Mouse (Mus musculus) intestine, embryonic 16.5 days (tissue): ENCODE measurements around the gene Prr12. TPM values are rescaled to one million over a fixed set of nuclear protein-coding genes. Genes with fewer than 3 reads are reported as not detected.
A peak's percentile ranks its signal among the peaks of the same experiment; 100 is the strongest.

Experiments used
- ATAC-seq: fragments of 200-750 bp; cut with Nextera tagmentation; 2 replicates; pipeline ENCODE4 v1.8.0; 2017; ENCODE audit warnings: moderate TSS enrichment, moderate library complexity
- H3K27ac ChIP-seq: fragments of 300-500 bp; sonication (generic); 2 replicates; pipeline ENCODE4 v1.5.1; 2014; ENCODE audit warnings: mild to moderate bottlenecking, low read length
- H3K27me3 ChIP-seq: fragments of 300-500 bp; sonication (generic); replicated peaks from 2 replicates; pipeline ENCODE4 v1.6.1; 2014; ENCODE audit warnings: low read length, control low read depth, mixed read lengths; ENCODE audit not compliant: control insufficient read depth, insufficient read depth
- H3K36me3 ChIP-seq: fragments of 300-500 bp; sonication (generic); 2 replicates; pipeline ENCODE4 v1.6.1; 2014; ENCODE audit warnings: low read length, control low read depth; ENCODE audit not compliant: control insufficient read depth, insufficient read depth
- H3K4me1 ChIP-seq: fragments of 300-500 bp; sonication (generic); 2 replicates; pipeline ENCODE4 v1.6.1; 2014; ENCODE audit warnings: low read length, control low read depth, mixed read lengths; ENCODE audit not compliant: control insufficient read depth, insufficient read depth
- H3K4me2 ChIP-seq: fragments of 300-500 bp; sonication (generic); 2 replicates; pipeline ENCODE4 v1.6.1; 2014; ENCODE audit warnings: low read depth, low read length, control low read depth
- H3K4me3 ChIP-seq: fragments of 300-500 bp; sonication (generic); 2 replicates; pipeline ENCODE4 v1.5.1; 2014; ENCODE audit warnings: mild to moderate bottlenecking, low read length
- H3K9ac ChIP-seq: fragments of 300-500 bp; sonication (generic); 2 replicates; pipeline ENCODE4 v1.6.1; 2014; ENCODE audit warnings: low read depth, low read length
- H3K9me3 ChIP-seq: fragments of 300-500 bp; sonication (generic); 2 replicates; pipeline ENCODE4 v1.6.1; 2016; ENCODE audit warnings: low read length, control low read depth; ENCODE audit not compliant: control insufficient read depth
- WGBS: fragments of 180-500 bp; shearing (Covaris S2); extraction: QIAGEN DNeasy Blood & Tissue Kit; methylation state at CpG from one replicate; pipeline ENCODE4 v1.1.7; 2014; 5-methylcytosine and 5-hydroxymethylcytosine counted together
- polyA plus RNA-seq: library from polyadenylated mRNA; unstranded; fragments of >200 nt; fragmentation: Nextera tagmentation; extraction: Ambion mirVana; gene quantifications from 2 replicates; pipeline ENCODE4 v1.2.1, GENCODE M21; 2015

The Prr12 gene
- polyA plus RNA-seq, 1 experiment from 2014 or later = 6.3 TPM

DNA sequence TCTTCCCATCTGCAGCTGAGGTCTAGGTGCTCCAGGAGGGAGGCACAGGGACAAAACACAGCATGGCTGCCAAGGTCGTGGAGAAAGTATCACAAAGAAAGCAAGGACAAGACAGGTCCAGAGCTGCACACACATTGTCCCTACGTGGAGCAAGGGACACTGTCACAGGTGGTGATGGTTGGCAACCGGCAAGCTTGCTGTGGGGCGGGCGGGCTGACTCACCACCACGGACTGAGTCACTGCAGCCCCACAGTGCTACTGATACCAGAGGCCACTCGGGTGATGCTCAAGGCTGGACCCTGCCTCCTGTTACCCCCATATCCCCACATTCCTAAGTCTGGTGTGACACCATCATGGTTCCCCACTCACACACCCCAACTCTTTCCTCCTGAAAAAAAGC, 50.2 kb downstream of the Prr12 start:
- peaks cover 60% of the 10 kb centered on the region for H3K36me3 ChIP-seq
- 83% methylated on average over 7 of the region's 7 CpGs for WGBS
- ATAC-seq = no peak

DNA sequence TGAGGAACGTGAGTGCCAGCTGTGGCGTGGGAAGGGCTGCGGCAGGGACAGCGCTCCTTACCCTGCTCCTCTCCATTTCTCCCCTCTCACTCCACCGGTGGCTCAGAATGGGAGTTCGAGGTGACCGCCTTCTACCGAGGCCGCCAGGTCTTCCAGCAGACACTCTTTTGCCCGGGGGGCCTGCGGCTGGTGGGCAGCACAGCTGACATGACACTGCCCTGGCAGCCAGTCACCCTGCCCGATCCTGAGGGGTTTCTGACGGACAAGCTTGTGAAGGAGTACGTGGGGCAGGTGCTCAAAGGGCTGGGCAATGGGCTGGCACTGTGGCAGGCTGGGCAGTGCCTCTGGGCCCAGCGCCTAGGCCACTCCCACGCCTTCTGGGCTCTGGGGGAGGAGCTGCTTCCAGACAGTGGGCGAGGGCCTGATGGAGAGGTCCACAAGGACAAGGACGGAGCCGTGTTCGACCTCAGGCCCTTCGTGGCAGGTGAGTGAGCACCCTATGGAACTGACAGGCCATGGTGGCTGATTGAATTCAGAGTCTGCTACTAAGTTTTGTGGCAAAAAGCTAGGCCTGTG, 52.1 kb downstream of the Prr12 start:
- H3K27ac ChIP-seq = no peak overlapping the region
- H3K9me3 ChIP-seq = no peaks in the 10 kb centered on the region
- peaks cover 46% of the 10 kb centered on the region for H3K36me3 ChIP-seq
- H3K27me3 ChIP-seq = no peaks in the 10 kb centered on the region
- no peak overlapping the region for H3K9ac ChIP-seq
- H3K4me2 ChIP-seq = no peak overlapping the region
- 80% methylated on average over 21 of the region's 21 CpGs for WGBS
- no peak for ATAC-seq
- H3K4me1 ChIP-seq = peaks cover 34% of the 10 kb centered on the region
- no peak overlapping the region for H3K4me3 ChIP-seq

More for the DNA sequence above, 50.2 kb downstream of the Prr12 start:
- Histone ChIP-seq H3K4me3 (no peak overlapping the region), H3K9ac (no peak overlapping the region), H3K27ac (no peak overlapping the region), H3K4me2 (no peak overlapping the region), H3K27me3 (no peaks in the 10 kb centered on the region), H3K4me1 (peaks cover 23% of the 10 kb centered on the region), H3K9me3 (no peaks in the 10 kb centered on the region)

DNA sequence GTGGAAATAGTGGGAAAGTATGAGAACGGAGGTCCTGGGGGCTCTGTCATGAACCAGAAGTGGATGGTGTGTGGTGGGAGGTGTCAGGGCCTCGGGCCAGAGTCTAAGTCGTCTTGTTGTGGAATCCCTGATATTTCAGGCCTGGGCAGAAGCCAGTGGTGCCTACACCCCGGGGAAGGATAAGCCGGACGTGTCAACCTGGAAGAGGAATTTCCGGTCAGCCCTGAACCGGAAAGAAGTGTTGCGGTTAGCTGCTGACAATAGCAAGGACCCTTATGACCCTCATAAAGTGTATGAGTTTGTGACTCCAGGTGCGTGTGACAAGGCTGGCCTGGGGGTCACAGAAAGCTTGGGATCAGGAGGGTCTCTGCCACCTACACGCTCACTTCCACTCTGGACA, 52.9 kb downstream of the Prr12 start:
- H3K27me3 ChIP-seq = no peaks in the 10 kb centered on the region
- H3K9me3 ChIP-seq = no peaks in the 10 kb centered on the region
- no peak for ATAC-seq
- H3K9ac ChIP-seq = peak overlapping the region; percentile 22; the same call in 1 of the 2 replicates
- WGBS = 71% methylated on average over 11 of the region's 11 CpGs
- H3K4me2 ChIP-seq = no peak overlapping the region
- no peak overlapping the region for H3K4me3 ChIP-seq
- peaks cover 39% of the 10 kb centered on the region for H3K36me3 ChIP-seq
- H3K27ac ChIP-seq = 0 out of 2 replicates have a peak overlapping the region, but pooled peaks have one; percentile 19
- H3K4me1 ChIP-seq = peaks cover 34% of the 10 kb centered on the region

GRCm38 (mm10) chr7:44998501-44998955, 54.2 kb downstream of the Prr12 start, which contains the start of gene Bcl2l12:
TSS of gene Bcl2l12 (minus strand) at chr7:44998712.
- Histone ChIP-seq H3K36me3 (peaks cover 33% of the 10 kb centered on the region), H3K4me2 (peak within 1 kb of the TSS; percentile 91), H3K9ac (peak within 1 kb of the TSS; percentile 89), H3K9me3 (no peaks in the 10 kb centered on the region), H3K4me3 (peak within 1 kb of the TSS; percentile 73), H3K4me1 (peaks cover 34% of the 10 kb centered on the region), H3K27me3 (no peaks in the 10 kb centered on the region), H3K27ac (peak within 1 kb of the TSS; percentile 95)
- ATAC-seq = peak; percentile 3; the same call in 1 of the 2 replicates
- WGBS = under 1% methylated on average over 18 of the region's 18 CpGs

- peak; percentile 8 for ATAC-seq
- no peaks in the 10 kb centered on the region for H3K27me3 ChIP-seq
These were observed 54.7 kb downstream of the Prr12 start for GRCm38 (mm10) chr7:44997940-44998428.

DNA sequence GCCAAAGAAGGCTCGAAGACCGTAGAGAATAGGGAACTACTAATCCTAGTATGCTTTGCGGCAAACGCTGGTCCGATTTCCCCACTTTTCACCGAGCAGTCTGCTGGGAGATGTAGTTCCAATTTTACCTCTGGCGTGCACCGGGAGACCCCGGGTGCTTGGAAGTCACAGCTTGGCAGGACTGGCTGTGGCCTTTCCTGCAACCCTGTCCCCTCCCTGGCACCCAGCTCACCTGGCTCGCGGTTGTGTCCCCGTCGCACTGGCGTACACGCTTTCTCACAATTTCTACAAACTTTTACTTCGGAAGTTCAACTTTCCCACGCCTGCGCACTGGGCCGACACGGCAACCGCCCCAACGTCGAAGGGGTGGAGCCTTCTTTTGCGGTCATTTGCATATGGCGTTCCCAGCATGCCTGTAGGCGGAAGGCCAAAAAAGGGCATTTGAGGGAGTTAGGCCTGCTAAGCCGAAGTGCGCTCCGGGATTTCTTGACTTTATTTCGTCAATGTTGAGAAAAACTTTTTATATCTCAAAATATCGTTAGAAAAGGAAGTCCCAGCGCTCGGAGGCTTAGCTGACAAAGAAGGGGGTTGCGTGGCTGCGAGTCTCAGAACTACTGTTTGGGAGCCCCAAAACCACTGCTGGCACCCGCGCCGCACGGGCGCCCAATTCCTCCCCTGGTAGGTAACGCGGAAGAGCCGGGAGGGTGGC, 55.3 kb downstream of the Prr12 start, which contains the start of gene Irf3:
Gene Irf3, plus strand, starts transcription at position 418 of the 709 bp plus-strand sequence.
- ATAC-seq = peak; percentile 95
- WGBS = under 1% methylated on average over 43 of the region's 43 CpGs
- no peaks in the 10 kb centered on the region for H3K9me3 ChIP-seq
- H3K27ac ChIP-seq = peak within 1 kb of the TSS; percentile 95
- H3K4me1 ChIP-seq = peaks cover 34% of the 10 kb centered on the region
- peak within 1 kb of the TSS; percentile 73 for H3K4me3 ChIP-seq
- H3K9ac ChIP-seq = peak within 1 kb of the TSS; percentile 89
- no peaks in the 10 kb centered on the region for H3K27me3 ChIP-seq
- peaks cover 26% of the 10 kb centered on the region for H3K36me3 ChIP-seq
- H3K4me2 ChIP-seq = peak within 1 kb of the TSS; percentile 93

More at GRCm38 (mm10) chr7:44997940-44998428, 54.7 kb downstream of the Prr12 start:
- Histone ChIP-seq H3K4me1 (peaks cover 34% of the 10 kb centered on the region), H3K4me3 (peak overlapping the region; percentile 73), H3K9me3 (no peaks in the 10 kb centered on the region), H3K4me2 (peak overlapping the region; percentile 91), H3K36me3 (peaks cover 28% of the 10 kb centered on the region), H3K27ac (peak overlapping the region; percentile 95), H3K9ac (peak overlapping the region; percentile 89)
- WGBS = 3% methylated on average over 15 of the region's 15 CpGs

DNA sequence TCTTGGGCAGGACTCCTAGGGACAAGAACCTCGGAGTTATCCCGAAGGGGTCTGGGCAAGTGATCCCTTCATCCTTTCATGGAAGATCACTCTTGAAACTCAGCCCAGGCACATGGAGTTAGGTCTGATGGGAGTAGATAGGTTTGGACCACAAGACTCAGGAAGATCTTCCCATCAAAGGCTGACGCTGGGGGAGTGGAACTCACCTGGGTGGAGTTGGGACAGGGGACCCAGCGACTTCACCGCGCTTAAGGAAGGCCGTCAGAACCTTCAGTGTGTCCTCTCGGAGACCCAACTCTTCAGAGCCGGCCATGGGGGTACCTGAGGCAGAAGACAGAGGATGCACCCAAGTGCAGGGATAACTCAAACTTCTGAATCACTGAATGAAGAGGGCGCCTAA, 56.0 kb downstream of the Prr12 start:
- H3K4me3 ChIP-seq = peak overlapping the region; percentile 73
- peak overlapping the region; percentile 89 for H3K9ac ChIP-seq
- no peaks in the 10 kb centered on the region for H3K27me3 ChIP-seq
- peak overlapping the region; percentile 70 for H3K27ac ChIP-seq
- 13% methylated on average over 10 of the region's 10 CpGs for WGBS
- H3K36me3 ChIP-seq = peaks cover 20% of the 10 kb centered on the region
- no peak for ATAC-seq
- no peaks in the 10 kb centered on the region for H3K9me3 ChIP-seq
- peaks cover 34% of the 10 kb centered on the region for H3K4me1 ChIP-seq
- peak overlapping the region; percentile 93 for H3K4me2 ChIP-seq

- Histone ChIP-seq H3K27ac (peak overlapping the region; percentile 86), H3K4me2 (peak overlapping the region; percentile 71), H3K9me3 (no peaks in the 10 kb centered on the region), H3K4me3 (peak overlapping the region; percentile 91), H3K27me3 (no peaks in the 10 kb centered on the region), H3K9ac (peak overlapping the region; percentile 83), H3K36me3 (peaks cover 8% of the 10 kb centered on the region), H3K4me1 (peaks cover 21% of the 10 kb centered on the region)
- ATAC-seq = peak; percentile 49
- WGBS = under 1% methylated on average over 29 of the region's 29 CpGs
These were observed 65.6 kb downstream of the Prr12 start for GRCm38 (mm10) chr7:44986879-44987718.
